Comparison of ENCODE assay signal across 24 mouse cellular contexts in the genomic region with DNA sequence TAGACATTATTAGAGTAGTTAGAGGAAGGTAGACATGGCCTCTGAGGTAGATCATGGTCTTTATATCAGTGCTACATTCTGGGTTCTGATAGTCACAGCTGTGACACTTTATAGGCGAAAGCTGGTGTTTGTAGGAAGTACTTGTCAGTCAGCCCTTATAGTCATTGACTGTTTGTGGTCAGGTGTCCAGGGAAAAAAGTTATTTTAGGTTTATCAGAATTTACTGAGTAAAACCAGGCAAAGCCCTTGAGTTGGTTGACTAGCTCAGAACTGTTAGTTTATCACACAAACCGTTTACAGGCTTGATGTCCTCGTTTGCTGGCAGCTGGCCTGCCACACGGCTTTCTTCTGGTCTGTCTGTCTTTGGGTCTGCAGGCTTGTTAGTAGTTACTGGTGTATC.
DNase-seq lines count a peak whose midpoint lies in the region; ATAC-seq and TF ChIP-seq lines count a peak whose summit lies in the region.
"Had no signal": no experiment of that assay in that cellular context is flagged by ENCODE, and none has a peak within 500 bp of the region (broad histone marks: within the 10 kb centered on the region; RNA-seq: fewer than 3 reads in every experiment).

No protein-coding gene starts in this region.

- no peak for DNase-seq in heart, postnatal 36 days
- DNase-seq in brain, embryonic 14.5 days (ENCODE audit: low read depth): peak; percentile 5
- no peak for DNase-seq in left cerebral cortex, adult 11 months (ENCODE audit: low spot score)
- DNase-seq: adrenal gland, postnatal 14 days; B cell, adult 2 months; cerebellum, adult 18-20 months; cerebellum, adult 9-11 months; cerebellum, postnatal 36 days; forebrain, postnatal 0 days; gastrocnemius, postnatal 25 days; heart, postnatal 4 days had no signal

- H3K36me3 ChIP-seq in heart, embryonic 16.5 days (ENCODE audit: control insufficient read depth, insufficient read depth): no peaks in the 10 kb centered on the region
- peaks cover 8% of the 10 kb centered on the region for H3K36me3 ChIP-seq in megakaryocyte, embryonic 14.5 days (replicated peaks; ENCODE audit: low read length)
- H3K36me3 ChIP-seq: embryonic facial prominence, embryonic 13.5 days; hindbrain, embryonic 12.5 days had no signal

- WGBS in heart, embryonic 16.5 days: 43% methylated on average over 4 of the region's 4 CpGs

- 0 out of 2 replicates have a peak overlapping the region, but pooled peaks have one; percentile 22 for H3K9ac ChIP-seq in heart, embryonic 16.5 days (ENCODE audit: low read length)
- H3K9ac ChIP-seq: embryonic facial prominence, embryonic 13.5 days; forebrain, embryonic 13.5 days; forebrain, postnatal 0 days; hindbrain, embryonic 12.5 days had no signal

- TF ChIP-seq POLR2A in brain, embryonic 14.5 days (IDR thresholded peaks at IDR 0.05; ENCODE audit: borderline replicate concordance, extremely low read depth, insufficient read depth, insufficient read length, poor library complexity, severe bottlenecking): no peak

- 0 out of 2 replicates have a peak overlapping the region, but pooled peaks have one; percentile 12 for H3K27ac ChIP-seq in heart, embryonic 16.5 days (ENCODE audit: low read length)
- H3K27ac ChIP-seq: embryonic facial prominence, embryonic 13.5 days; forebrain, embryonic 13.5 days; hindbrain, embryonic 12.5 days had no signal

- H3K4me3 ChIP-seq in heart, embryonic 16.5 days (ENCODE audit: low read length): no peak overlapping the region
- H3K4me3 ChIP-seq in megakaryocyte, embryonic 14.5 days (replicated peaks): peak overlapping the region; percentile 5
- H3K4me3 ChIP-seq: embryonic facial prominence, embryonic 13.5 days; forebrain, embryonic 13.5 days; hindbrain, embryonic 12.5 days had no signal

- ATAC-seq in heart, embryonic 16.5 days (replicated peaks; ENCODE audit: extremely low read depth, insufficient read depth, low FRiP score): no peak
- no peak for ATAC-seq in megakaryocyte, adult 5-6 weeks (ENCODE audit: poor library complexity, severe bottlenecking)
- no peak for ATAC-seq in erythroblast, adult 5-6 weeks (replicated peaks; ENCODE audit: low FRiP score, poor library complexity, severe bottlenecking)
- ATAC-seq: activated CD4-positive, CD25-positive, alpha-beta regulatory T cell, adult 4 months; CD4-positive, CD25-positive, alpha-beta regulatory T cell, adult 4 months; forebrain, embryonic 13.5 days; forebrain, postnatal 0 days; hindbrain, embryonic 16.5 days; inflammation-experienced regulatory T-cells, adult 6 months; intestine, postnatal 0 days; Patski had no signal

- H3K27me3 ChIP-seq in heart, embryonic 16.5 days (ENCODE audit: control insufficient read depth, insufficient read depth, low read length): no peaks in the 10 kb centered on the region
- H3K27me3 ChIP-seq in megakaryocyte, embryonic 14.5 days (replicated peaks): no peaks in the 10 kb centered on the region
- H3K27me3 ChIP-seq: embryonic facial prominence, embryonic 13.5 days; forebrain, embryonic 13.5 days; hindbrain, embryonic 12.5 days; Patski had no signal

- no peak for TF ChIP-seq CTCF in brain, embryonic 14.5 days (IDR thresholded peaks at IDR 0.05; ENCODE audit: borderline replicate concordance, extremely low read depth, insufficient read depth, insufficient read length)

- H3K4me2 ChIP-seq in heart, embryonic 16.5 days (ENCODE audit: low read depth, low read length): no peak overlapping the region
- H3K4me2 ChIP-seq: embryonic facial prominence, embryonic 13.5 days; forebrain, embryonic 13.5 days; hindbrain, embryonic 12.5 days had no signal

- intact Hi-C loops in heart, postnatal 36 days (cut with DNase I): no loop called here

- H3K9me3 ChIP-seq in heart, embryonic 16.5 days (replicated peaks; ENCODE audit: control insufficient read depth, low read length): no peaks in the 10 kb centered on the region
- H3K9me3 ChIP-seq in megakaryocyte, embryonic 14.5 days: no peaks in the 10 kb centered on the region
- H3K9me3 ChIP-seq: embryonic facial prominence, embryonic 13.5 days; forebrain, embryonic 13.5 days; hindbrain, embryonic 12.5 days had no signal

- H3K4me1 ChIP-seq in heart, embryonic 16.5 days (ENCODE audit: control insufficient read depth, insufficient read depth, low read length): peaks cover 47% of the 10 kb centered on the region
- H3K4me1 ChIP-seq in megakaryocyte, embryonic 14.5 days: peaks cover 98% of the 10 kb centered on the region
